Mouse (Mus musculus) thymus, postnatal 4 days (tissue): ENCODE measurements around the gene Ndufa6.
"Not testable (repeated sequence)": the region's sequence is repeated elsewhere in the genome, so short reads cannot be mapped to it uniquely, and the experiment has no call there.

Source experiments
- DNase-seq: peaks from one replicate; pipeline ENCODE4 v3.0.0; 2021

Gene Ndufa6

GRCm38 (mm10) chr15:82364561-82364960 lies 10.4 kb upstream of the Ndufa6 start:
- not testable (repeated sequence) for DNase-seq

- DNase-seq = not testable (repeated sequence)
Measured at GRCm38 (mm10) chr15:82363801-82364200, 9.7 kb upstream of the Ndufa6 start.

DNA sequence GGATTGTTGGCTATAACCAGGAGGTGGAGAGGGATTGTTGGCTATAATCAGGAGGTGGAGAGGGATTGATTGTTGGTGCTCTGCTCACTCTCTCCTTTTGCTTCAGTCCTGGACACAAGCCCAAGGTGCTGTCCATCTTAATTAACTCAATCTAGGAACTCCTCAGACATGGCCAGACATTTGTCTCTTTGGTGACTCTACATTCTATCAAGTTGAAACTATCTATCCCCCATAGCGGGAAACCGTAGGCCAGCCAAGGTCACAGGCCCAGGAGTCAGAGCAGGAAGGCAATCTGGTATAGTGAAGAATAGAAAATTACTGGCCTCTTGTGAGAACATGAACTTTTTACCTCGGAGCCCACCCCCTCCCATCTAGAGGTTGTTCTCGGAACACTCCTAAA lies 8.1 kb upstream of the Ndufa6 start:
- DNase-seq = no peak

GRCm38 (mm10) chr15:82361459-82362018 lies 7.4 kb upstream of the Ndufa6 start:
- peak; percentile 50 for DNase-seq

- no peak for DNase-seq
Measured at GRCm38 (mm10) chr15:82358431-82359260, 4.5 kb upstream of the Ndufa6 start.

GRCm38 (mm10) chr15:82353745-82354113 lies 393 bp downstream of the Ndufa6 start:
- no peak for DNase-seq

DNA sequence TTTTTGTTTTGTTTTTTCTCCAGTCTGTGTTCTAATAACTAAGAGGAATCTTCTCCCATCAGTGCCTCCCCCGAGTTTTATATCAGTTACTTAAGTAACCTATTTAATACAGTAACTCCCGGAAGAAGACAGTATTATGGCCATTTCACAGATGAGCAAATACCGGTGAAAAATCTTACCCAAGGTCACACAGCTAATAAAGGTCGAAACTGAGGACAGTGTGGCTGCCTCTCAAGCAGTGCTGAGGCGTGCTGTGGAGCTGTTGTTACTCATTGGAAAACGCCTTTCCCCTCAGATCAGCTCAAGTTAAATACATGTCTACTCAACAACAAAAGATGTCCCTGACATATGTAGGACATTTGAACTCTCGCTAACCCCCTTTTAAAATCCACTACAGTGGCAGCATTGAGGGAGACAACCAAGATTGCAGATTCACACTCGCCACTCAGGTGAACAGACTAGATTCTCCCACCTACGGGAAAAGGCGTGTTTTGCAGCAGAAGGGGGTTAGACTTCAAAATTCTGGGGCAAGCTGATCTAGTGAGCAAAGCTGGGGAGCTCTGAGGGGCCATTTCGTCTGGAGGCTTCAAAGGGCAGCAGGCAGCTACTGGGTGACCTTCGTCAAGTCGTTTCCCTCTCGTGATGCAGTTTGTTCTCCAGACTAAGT lies 911 bp downstream of the Ndufa6 start:
- peak; percentile 36 for DNase-seq

- DNase-seq = no peak
Measured at GRCm38 (mm10) chr15:82351480-82351879, 2.6 kb downstream of the Ndufa6 start.

DNA sequence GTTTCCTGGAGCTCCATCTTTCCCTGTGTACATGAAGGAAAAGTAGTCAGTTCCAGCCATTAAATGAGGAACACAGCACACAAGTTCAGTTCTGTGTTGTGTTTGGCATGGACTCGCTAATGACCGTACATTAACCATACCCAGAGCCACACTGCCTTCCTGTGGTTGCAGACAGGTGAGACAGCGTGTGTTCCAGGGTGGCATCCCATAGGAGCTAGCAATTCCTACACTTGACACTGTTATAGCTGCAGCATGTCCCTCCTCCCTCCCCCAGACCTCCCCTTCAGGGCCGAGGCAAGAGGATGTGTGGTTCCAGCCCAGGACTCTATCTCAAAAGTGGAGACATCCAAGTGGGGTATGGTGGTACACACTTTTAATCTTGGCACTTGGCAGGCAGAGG lies 3.8 kb downstream of the Ndufa6 start:
- DNase-seq = no peak

DNA sequence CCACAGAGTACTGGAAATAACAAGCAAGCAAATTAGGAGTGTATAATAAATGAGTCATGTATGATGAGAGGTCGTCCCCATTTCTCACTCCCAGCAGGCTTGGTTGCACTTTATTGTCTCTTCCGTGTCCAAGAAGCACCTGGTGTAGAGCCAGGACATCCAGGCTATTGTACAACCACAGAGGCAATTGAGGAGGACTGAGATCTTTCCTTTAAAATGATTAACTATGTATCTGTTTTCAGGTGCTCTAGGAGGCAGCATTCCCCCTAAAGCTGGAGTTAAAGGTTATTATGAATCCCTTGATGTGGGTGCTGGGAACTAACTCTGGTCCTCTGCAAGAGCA lies 5.2 kb downstream of the Ndufa6 start:
- no peak for DNase-seq

DNA sequence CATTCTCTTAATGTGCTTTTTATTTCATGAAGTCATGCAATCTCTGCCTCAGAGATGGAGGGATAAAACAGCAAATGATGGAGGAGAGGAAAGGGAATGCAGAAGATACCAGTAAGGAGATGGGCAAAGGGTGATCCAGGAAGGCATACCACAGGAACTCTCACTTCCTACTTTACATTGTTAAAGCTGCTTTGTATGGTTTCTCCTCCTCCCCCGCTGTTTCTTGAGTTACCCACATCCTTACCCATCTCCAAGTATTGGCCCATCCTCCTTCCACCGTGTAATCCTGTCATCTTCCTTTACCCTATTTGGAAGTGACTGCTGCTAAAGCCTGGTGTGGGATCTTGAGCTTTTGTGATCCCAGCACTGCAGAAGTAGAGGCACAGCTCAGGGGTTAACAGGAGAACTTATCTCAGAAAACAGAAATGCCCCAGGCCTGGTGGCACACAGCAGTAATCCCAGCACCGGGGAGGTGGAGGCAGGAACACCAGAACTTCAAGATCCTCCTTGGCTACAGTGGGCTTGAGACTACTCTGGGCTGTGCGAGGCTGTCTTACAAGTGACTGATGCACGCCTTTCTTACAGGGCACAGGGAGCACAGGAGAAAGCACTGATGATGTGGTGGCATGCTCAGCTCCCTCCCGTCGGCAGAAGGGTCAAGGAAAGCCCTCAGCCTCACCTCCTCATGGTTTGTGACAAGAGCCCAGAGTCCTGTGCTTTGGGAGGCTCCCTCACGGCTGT lies 5.7 kb downstream of the Ndufa6 start:
- no peak for DNase-seq

- DNase-seq = no peak
Measured at GRCm38 (mm10) chr15:82347852-82348251, 6.3 kb downstream of the Ndufa6 start.

DNA sequence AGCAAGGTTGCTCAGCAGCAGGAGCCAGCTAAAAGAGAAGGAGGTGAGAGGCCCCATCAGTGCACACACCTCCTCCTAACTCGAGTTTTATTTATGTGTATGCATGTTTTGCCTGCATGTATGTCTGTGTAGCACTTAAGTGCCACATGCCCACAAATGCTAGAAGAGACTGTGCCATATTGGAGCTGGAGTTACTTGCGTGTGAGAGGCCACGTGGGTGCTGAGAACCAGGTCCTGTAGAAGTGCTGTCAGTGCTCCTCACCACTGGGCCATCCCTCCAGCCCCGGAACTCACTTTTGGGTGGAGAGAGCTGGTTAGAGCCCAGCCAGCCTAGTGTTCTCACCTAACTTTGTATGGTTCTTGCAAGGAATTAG lies 6.8 kb downstream of the Ndufa6 start:
- DNase-seq = no peak

DNA sequence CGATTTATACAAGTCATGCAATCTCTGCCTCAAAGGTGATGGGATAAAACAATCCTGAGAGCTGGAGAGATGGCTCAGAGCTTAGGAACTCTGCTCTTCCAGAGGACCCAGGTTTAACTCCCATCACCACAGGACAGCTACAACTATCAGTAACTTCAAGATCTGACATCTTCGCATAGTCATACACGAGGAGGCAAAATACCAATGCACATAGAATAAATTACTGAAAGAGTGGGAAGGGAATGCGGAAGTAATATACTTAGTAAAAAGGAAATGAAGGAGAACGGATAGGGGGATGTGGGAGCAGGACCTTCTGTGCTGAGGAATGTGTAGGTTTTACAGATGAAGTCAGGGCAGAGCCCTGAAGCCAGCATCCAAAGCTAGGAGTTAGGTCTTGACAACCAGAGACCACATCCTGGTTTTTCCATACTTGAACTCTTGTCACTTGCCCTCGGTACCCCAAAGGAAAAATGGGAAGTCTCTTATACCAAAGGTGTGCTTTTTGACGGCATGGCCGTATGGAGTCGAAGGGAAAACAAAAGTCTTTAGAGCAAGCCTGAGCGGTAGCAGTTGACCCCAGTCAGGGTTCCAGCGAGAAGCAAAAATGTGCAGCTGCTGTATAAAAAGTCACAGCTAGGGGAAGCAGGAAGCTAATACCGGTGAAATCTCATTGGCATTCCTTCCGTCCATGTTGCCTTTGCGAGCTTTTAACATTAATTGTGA lies 7.4 kb downstream of the Ndufa6 start:
- DNase-seq = no peak

GRCm38 (mm10) chr15:82345820-82346470 lies 8.2 kb downstream of the Ndufa6 start:
- peak; percentile 97 for DNase-seq

DNA sequence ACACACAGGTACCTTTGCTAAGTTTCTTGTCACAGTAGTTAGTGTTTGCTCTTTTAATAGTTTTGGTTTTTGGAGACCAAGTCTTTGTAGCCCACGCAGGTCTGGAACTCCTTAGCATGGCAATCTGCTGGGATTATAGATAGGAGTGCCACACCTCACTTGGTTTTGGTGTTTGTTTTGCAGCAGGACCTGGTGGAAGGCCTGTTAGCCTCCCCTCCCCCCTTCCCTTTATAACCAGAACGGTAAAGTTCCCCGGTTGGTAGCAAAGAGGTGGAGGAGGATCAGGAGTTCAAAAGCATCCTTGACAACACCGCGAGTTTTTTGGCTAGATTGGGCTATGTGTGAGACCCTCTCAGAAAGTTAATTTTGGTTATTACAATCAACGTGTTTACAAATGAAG lies 9.2 kb downstream of the Ndufa6 start:
- no peak for DNase-seq

DNA sequence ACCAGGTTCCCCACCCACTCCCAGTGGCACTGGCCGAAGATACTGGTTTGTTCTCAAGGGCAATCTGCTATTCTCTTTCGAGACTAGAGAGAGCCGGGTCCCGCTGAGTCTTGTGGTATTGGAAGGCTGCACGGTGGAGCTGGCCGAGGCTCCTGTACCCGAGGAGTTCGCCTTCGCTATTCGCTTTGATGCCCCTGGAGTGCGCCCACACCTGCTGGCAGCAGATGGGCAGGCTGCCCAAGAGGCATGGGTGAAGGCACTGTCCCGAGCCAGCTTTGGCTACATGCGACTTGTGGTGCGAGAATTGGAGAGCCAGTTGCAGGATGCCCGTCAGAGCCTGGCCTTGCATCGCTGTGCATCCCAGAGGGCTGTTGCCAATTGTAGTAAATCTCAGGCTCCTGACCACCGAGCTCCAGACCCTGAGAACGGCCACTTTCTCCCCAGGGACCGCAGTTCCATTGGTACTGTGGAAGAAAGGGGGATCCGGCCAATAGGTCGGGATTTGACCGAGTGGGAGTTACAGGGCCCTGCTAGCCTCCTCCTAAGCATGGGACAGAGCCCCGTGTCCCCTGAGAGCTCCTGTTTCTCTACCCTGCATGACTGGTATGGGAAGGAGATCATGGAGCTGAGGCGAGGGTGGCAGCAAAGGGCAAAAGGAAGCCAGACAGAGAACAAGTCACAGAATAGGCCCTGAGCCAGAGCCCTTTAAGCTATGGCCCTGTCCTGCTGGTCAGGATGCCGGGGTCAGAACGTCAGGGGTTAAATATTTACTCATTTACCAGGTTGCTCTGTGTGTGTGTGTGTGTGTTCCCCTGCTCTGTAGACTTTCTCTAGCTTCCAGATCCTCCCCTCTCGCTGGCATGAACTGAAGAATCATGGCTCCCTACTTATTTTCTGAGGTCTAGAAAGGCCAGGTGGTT lies 10.5 kb downstream of the Ndufa6 start:
- no peak for DNase-seq

- DNase-seq = peak; percentile 23
Measured at GRCm38 (mm10) chr15:82342543-82342935, 11.6 kb downstream of the Ndufa6 start.

DNA sequence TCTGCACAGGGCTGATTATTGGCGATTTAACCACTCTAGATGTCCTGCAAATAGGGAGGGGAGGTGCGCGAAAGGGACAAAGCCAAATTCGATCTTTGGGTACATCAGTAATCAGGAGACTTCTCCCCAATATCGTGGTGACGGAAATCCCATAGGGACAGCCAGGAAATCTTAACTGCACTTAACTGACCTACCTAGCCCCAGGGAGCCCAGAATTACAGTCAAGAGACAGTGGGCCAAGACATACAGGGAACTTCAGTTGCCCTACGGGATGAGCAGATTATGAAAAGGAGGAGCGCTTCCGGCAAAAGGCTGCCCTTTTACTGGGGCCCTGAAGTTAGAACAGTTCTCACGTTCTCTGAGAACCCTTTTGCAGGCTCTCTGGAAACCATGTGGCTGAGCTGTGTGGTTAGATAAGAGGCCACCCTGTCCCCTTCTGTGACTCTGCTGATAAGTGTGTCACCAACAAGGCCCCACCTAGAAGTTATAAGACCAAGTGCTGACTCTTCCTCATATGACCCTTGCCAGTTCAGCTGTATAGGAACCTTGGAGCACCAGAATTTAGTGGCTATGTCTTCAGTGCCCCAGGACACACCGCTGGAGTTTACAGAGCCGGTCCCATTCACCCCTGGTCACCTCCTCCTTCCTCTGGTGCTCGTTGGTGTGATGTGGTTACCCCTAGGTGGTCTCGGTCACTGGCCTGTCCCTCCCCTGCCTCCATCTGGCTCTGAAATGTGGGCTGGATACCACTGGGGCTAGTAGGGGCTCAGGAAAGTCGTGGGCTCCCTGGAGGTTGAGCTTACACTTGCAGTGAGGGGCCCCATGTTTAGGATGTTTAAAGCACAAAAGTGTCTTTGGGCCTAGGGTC lies 12.2 kb downstream of the Ndufa6 start:
- peak; percentile 48 for DNase-seq

DNA sequence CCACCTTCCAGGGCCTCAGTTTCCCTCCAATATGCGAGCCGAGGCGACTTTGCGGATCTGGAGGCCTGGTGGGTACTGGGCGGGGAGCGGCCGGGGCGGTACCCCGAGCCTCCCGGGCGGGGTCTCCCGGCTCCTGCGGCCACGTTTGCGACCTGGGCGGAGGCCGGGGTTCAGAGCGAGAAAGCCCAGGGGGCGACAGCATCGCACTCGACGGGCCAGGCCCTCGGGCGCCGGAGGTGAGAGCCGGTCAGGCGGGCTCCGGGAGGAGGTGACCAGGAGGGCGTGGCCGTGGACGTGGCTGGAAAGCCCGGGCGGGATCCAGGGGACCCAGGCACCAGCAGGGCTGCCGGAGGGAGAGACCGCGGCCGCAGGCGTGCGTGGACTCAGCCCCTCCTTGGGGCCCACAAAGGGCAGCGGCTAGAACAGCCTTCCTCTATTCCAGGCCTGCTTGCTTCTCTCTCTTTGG lies 13.1 kb downstream of the Ndufa6 start:
- DNase-seq = peak; percentile 67
